Mouse (Mus musculus): ENCODE measurements at regions not wholly inside any gene's neighbourhood (a gene's known extent, or its start where the extent isn't known, plus 50 kb on each side); places are given as distances from the start of the nearest gene placed in this dataset.
"Not testable (repeated sequence)": the region's sequence is repeated elsewhere in the genome, so short reads cannot be mapped to it uniquely, and the experiment has no call there.

DNA sequence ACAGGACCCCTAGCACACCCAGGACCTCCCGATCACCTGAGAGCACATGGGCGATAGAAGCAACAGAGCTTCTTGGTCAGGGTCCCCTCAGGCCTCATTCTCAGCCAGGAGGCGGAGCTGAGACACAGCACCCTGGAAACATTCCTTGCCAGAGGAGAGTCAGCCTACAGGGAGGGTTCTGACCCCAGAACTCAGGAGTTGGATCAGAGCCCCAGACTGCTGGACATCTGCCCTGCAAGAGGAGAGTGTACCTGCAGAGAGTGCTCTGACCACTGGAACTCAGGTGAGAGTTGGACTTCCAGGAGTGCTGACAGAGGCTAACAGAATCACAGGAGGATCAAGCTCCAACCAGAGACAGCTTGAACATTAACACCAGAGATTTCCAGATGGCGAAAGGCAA, 76.1 kb downstream of the Gpr85 start:
- not testable (repeated sequence) for H3K9me3 ChIP-seq (ENCODE audit: control insufficient read depth, low read length); H3K36me3 ChIP-seq (ENCODE audit: control insufficient read depth, insufficient read depth, low read length); H3K4me3 ChIP-seq (ENCODE audit: low read depth, low read length); H3K27ac ChIP-seq (replicated peaks; ENCODE audit: low read depth, low read length); ATAC-seq (ENCODE audit: low read depth); H3K27me3 ChIP-seq (replicated peaks; ENCODE audit: control insufficient read depth, insufficient read depth, low read length); DNase-seq (ENCODE audit: low spot score); H3K4me2 ChIP-seq (ENCODE audit: low read depth, low read length); H3K4me1 ChIP-seq (ENCODE audit: control insufficient read depth, insufficient read depth, low read length); H3K9ac ChIP-seq (ENCODE audit: low read depth, low read length)
- WGBS = 90% methylated on average over 4 of the region's 4 CpGs

DNA sequence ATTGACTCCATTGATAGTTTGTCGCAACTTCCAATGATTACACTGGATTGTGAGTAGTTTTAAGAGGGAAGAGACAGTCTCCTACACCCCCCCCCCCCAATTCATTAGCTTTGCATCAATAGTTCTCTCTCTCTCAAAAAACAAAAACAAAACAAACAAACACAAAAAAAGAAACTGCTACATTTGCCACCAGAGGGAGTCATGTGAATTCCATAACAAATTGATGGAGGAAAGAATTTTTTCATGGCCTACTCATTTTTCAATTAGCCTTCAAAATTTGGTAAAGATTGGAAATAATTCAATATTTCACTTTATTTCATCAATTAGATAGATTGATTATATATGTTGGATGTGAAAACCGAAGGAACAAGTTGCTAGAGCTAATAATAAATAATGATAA, 80.3 kb downstream of the Gpr85 start:
- H3K4me2 ChIP-seq (ENCODE audit: low read depth, low read length) = no peak overlapping the region
- no peak overlapping the region for H3K27ac ChIP-seq (replicated peaks; ENCODE audit: low read depth, low read length)
- H3K36me3 ChIP-seq (ENCODE audit: control insufficient read depth, insufficient read depth, low read length) = no peaks in the 10 kb centered on the region
- H3K9ac ChIP-seq (ENCODE audit: low read depth, low read length) = no peak overlapping the region
- no peaks in the 10 kb centered on the region for H3K4me1 ChIP-seq (ENCODE audit: control insufficient read depth, insufficient read depth, low read length)
- DNase-seq (ENCODE audit: low spot score) (no peak), ATAC-seq (ENCODE audit: low read depth) (no peak)
- H3K4me3 ChIP-seq (ENCODE audit: low read depth, low read length) = no peak overlapping the region
- WGBS = 87% methylated on average over 2 of the region's 2 CpGs
- no peaks in the 10 kb centered on the region for H3K9me3 ChIP-seq (ENCODE audit: control insufficient read depth, low read length)
- no peaks in the 10 kb centered on the region for H3K27me3 ChIP-seq (replicated peaks; ENCODE audit: control insufficient read depth, insufficient read depth, low read length)

DNA sequence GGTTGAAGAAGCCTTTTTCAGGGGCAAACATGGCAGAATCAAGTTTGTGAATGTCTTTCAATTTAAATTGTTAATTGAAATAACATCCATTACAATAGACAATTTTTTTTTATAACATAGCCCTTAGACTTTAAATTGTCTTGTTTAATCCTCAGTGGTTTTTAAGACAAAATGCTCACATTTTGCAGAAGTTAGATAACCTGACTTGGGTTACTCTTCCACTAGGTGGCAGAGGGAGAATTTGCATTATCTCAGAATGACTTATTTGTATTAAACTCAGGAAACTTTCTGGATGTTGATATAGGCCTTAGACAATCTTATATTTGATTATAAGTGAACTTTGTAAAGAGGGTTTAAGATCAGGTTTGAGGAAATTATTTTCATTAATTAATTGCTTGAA, 80.8 kb downstream of the Gpr85 start:
- Histone ChIP-seq H3K9ac (ENCODE audit: low read depth, low read length) (no peak overlapping the region), H3K36me3 (ENCODE audit: control insufficient read depth, insufficient read depth, low read length) (no peaks in the 10 kb centered on the region), H3K9me3 (ENCODE audit: control insufficient read depth, low read length) (no peaks in the 10 kb centered on the region), H3K4me3 (ENCODE audit: low read depth, low read length) (no peak overlapping the region), H3K27me3 (replicated peaks; ENCODE audit: control insufficient read depth, insufficient read depth, low read length) (no peaks in the 10 kb centered on the region), H3K4me1 (ENCODE audit: control insufficient read depth, insufficient read depth, low read length) (no peaks in the 10 kb centered on the region), H3K4me2 (ENCODE audit: low read depth, low read length) (no peak overlapping the region), H3K27ac (replicated peaks; ENCODE audit: low read depth, low read length) (no peak overlapping the region)
- ATAC-seq (ENCODE audit: low read depth) (no peak), DNase-seq (ENCODE audit: low spot score) (peak; percentile 18)

DNA sequence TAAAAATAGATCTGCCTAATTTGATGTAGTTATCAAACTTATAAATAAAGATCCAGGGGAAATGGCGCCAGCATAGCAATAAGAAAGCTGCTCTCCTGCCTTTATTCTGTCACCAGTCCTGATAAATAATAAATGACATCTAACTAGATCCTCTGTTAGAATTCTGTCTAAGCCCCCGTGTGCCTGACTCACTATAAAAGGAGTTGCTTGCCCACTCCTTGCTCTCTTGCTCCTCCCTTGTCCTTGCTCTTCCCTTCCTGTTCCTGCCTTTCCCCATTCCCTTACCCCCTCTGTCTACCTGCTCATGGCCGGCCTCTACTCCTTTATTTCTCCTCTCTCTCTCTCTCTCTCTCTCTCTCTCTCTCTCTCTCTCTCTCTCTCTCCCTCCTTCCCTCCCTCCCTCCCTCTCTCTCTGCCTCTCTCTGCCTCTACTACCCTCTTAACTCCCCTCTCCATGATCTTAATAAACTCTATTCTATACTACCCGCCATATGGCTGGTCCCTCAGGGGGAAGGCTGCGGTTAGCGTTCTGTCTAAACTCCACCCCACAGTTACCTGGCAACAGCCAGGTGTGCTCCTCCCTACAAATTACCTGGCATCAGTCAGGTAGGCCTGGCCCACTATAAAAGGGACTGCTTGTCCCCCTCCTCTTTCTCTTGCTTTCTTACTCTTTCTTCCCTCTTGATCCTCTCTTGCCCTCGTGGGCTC, 71.3 kb upstream of the Bmt2 start:
- Histone ChIP-seq H3K9me3 (ENCODE audit: control insufficient read depth, low read length) (no peaks in the 10 kb centered on the region), H3K4me2 (ENCODE audit: low read depth, low read length) (no peak overlapping the region), H3K4me1 (ENCODE audit: control insufficient read depth, insufficient read depth, low read length) (no peaks in the 10 kb centered on the region), H3K27me3 (replicated peaks; ENCODE audit: control insufficient read depth, insufficient read depth, low read length) (no peaks in the 10 kb centered on the region), H3K36me3 (ENCODE audit: control insufficient read depth, insufficient read depth, low read length) (no peaks in the 10 kb centered on the region), H3K27ac (replicated peaks; ENCODE audit: low read depth, low read length) (no peak overlapping the region), H3K9ac (ENCODE audit: low read depth, low read length) (no peak overlapping the region), H3K4me3 (ENCODE audit: low read depth, low read length) (no peak overlapping the region)
- peak; percentile 24 for DNase-seq (ENCODE audit: low spot score)
- ATAC-seq (ENCODE audit: low read depth) = peak; percentile 78; the same call in 1 of the 2 replicates
- WGBS = 47% methylated on average over 7 of the region's 7 CpGs

DNA sequence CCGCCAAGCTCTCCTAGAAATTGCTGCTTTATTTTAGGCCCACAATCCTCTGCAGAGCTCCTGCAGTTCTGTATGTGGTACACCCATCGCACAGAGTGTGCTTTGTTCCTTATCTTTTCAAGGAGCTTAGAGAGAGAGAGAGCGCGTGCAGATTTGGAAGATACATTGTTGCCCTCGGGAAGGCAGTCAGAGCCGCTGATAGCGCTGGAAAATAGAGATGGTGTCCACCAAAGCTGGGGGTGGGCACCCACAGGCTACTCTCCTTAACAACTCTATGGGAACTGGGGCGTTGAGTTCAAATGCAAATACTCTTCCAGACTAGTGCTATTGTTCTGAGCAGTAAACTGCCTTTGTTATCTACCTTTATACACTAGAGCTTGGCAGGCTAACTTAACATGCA, 70.2 kb upstream of the Bmt2 start:
- no peak for ATAC-seq (ENCODE audit: low read depth)
- WGBS = 20% methylated on average over 8 of the region's 8 CpGs
- no peak overlapping the region for H3K27ac ChIP-seq (replicated peaks; ENCODE audit: low read depth, low read length)
- no peak overlapping the region for H3K4me3 ChIP-seq (ENCODE audit: low read depth, low read length)
- no peak overlapping the region for H3K4me2 ChIP-seq (ENCODE audit: low read depth, low read length)
- no peaks in the 10 kb centered on the region for H3K36me3 ChIP-seq (ENCODE audit: control insufficient read depth, insufficient read depth, low read length)
- H3K4me1 ChIP-seq (ENCODE audit: control insufficient read depth, insufficient read depth, low read length) = no peaks in the 10 kb centered on the region
- DNase-seq (ENCODE audit: low spot score) = no peak
- no peaks in the 10 kb centered on the region for H3K9me3 ChIP-seq (ENCODE audit: control insufficient read depth, low read length)
- no peak overlapping the region for H3K9ac ChIP-seq (ENCODE audit: low read depth, low read length)
- no peaks in the 10 kb centered on the region for H3K27me3 ChIP-seq (replicated peaks; ENCODE audit: control insufficient read depth, insufficient read depth, low read length)

DNA sequence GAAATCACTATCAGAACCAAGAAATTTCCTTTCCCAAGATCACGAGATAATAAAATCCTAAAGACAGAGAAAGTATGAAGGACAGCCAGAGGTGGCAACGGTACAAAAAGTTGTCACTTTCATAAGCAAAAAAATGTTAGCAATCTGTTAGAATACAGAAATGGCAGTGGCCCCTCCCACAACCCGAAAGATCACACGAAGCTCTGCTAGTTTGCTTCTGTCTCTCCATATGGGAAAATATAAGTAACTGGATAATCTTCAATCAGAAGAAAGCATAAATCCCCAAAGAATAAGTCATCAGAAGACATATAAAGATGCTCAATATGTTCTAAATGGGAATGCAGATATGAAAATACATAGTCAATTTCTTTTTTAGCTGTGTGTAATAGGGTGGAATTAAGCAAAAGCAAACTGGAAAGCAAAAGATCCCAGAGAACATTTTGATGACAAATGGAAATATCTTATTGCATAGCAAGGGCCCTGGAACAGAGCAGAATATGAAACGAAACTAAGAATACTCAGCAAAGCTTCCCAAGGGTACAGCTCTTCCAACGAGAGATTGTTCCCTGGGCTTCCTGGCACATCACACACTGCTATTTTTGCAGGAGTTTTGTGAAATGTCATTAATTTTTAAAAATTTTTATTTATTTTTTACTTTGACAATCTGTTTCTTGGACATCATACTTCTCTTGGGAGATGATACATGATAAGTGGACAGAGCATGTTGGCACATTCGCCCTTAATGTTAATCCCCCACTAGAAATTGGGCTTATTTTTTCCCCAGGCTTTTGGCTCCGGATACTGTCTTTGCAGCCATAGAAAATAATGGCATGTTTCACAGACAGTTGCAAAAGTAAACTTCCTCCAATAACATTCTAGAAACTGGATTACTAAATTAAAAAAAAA, 69.1 kb upstream of the Bmt2 start:
- Histone ChIP-seq H3K4me2 (ENCODE audit: low read depth, low read length) (no peak overlapping the region), H3K4me1 (ENCODE audit: control insufficient read depth, insufficient read depth, low read length) (no peaks in the 10 kb centered on the region), H3K36me3 (ENCODE audit: control insufficient read depth, insufficient read depth, low read length) (no peaks in the 10 kb centered on the region), H3K9ac (ENCODE audit: low read depth, low read length) (no peak overlapping the region), H3K4me3 (ENCODE audit: low read depth, low read length) (no peak overlapping the region), H3K27me3 (replicated peaks; ENCODE audit: control insufficient read depth, insufficient read depth, low read length) (no peaks in the 10 kb centered on the region), H3K27ac (replicated peaks; ENCODE audit: low read depth, low read length) (no peak overlapping the region), H3K9me3 (ENCODE audit: control insufficient read depth, low read length) (no peaks in the 10 kb centered on the region)
- WGBS = 74% methylated on average over 8 of the region's 8 CpGs
- peak; percentile 36 for DNase-seq (ENCODE audit: low spot score)
- ATAC-seq (ENCODE audit: low read depth) = no peak
